Mouse (Mus musculus) thymus, adult 2 months (tissue): ENCODE data around the gene Ssb. TPM values are rescaled to one million over a fixed set of nuclear protein-coding genes. Genes with fewer than 3 reads are reported as not detected.
A peak's percentile ranks its signal among the peaks of the same experiment; 100 is the strongest.

ENCODE experiments used
- DNase-seq: peaks from one replicate; pipeline ENCODE4 v3.0.0; 2021
- H3K27ac ChIP-seq: fragments of 200-500 bp; 2 replicates; pipeline ENCODE4 v1.5.1; 2012; ENCODE audit warnings: low read length, control low read depth; ENCODE audit not compliant: control insufficient read depth, insufficient read depth
- H3K27me3 ChIP-seq: fragments of 200-500 bp; 2 replicates; pipeline ENCODE4 v1.6.1; 2012; ENCODE audit warnings: mild to moderate bottlenecking, low read length, moderate library complexity, mixed read lengths; ENCODE audit not compliant: control insufficient read depth, insufficient read depth
- H3K36me3 ChIP-seq: fragments of 200-500 bp; 2 replicates; pipeline ENCODE4 v1.6.1; 2012; ENCODE audit warnings: mild to moderate bottlenecking, low read length, moderate library complexity; ENCODE audit not compliant: control insufficient read depth, insufficient read depth
- H3K4me1 ChIP-seq: fragments of 200-500 bp; replicated peaks from 2 replicates; pipeline ENCODE4 v1.6.1; 2012; ENCODE audit warnings: low read length; ENCODE audit not compliant: control insufficient read depth, insufficient read depth
- H3K4me3 ChIP-seq: fragments of 200-500 bp; 2 replicates; pipeline ENCODE4 v1.5.1; 2012; ENCODE audit warnings: mild to moderate bottlenecking, low read length, control low read depth, moderate library complexity; ENCODE audit not compliant: control insufficient read depth, insufficient read depth
- CTCF ChIP-seq: fragments of 200-500 bp; IDR thresholded peaks from 2 replicates; pipeline ENCODE4 v1.5.1; 2012; ENCODE audit warnings: mild to moderate bottlenecking, control low read depth, low read length, moderate library complexity, borderline replicate concordance; ENCODE audit not compliant: control insufficient read depth, poor library complexity, insufficient read depth; ENCODE audit errors: extremely low read depth
- POLR2A ChIP-seq: fragments of 200-500 bp; IDR thresholded peaks from 2 replicates; pipeline ENCODE4 v1.6.1; 2012; ENCODE audit warnings: mild to moderate bottlenecking, low read length, control low read depth, moderate library complexity; ENCODE audit not compliant: control insufficient read depth, poor library complexity, insufficient read depth; ENCODE audit errors: extremely low read depth
- WGBS: fragments of 180-500 bp; shearing (Covaris S2); methylation state at CpG from one replicate; pipeline ENCODE4 v1.1.7; 2018; 5-methylcytosine and 5-hydroxymethylcytosine counted together
- polyA plus RNA-seq: library from polyadenylated mRNA; depleted of rRNA; stranded (reverse); fragments of >200 nt; gene quantifications from 2 replicates; pipeline ENCODE4 v1.2.3, GENCODE M21; 2012

The Ssb gene
- polyA plus RNA-seq, 1 experiment: 6.9 TPM

GRCm38 (mm10) chr2:69823129-69823677 is 38.2 kb upstream of the Ssb start:
- H3K36me3 ChIP-seq: no peaks in the 10 kb centered on the region
- H3K27ac ChIP-seq: no peak overlapping the region
- no peak for TF ChIP-seq POLR2A
- H3K4me3 ChIP-seq: peak overlapping the region; percentile 63
- peak; percentile 11 for DNase-seq
- no peaks in the 10 kb centered on the region for H3K27me3 ChIP-seq
- peaks cover 9% of the 10 kb centered on the region; the same call in 1 of the 2 replicates for H3K4me1 ChIP-seq
- 6% methylated on average over 45 of the region's 45 CpGs for WGBS

GRCm38 (mm10) chr2:69825898-69826297 is 35.5 kb upstream of the Ssb start:
- no peak for TF ChIP-seq CTCF
- TF ChIP-seq POLR2A: no peak
- no peak overlapping the region for H3K27ac ChIP-seq
- DNase-seq: no peak
- H3K4me1 ChIP-seq: peaks cover 9% of the 10 kb centered on the region; the same call in 1 of the 2 replicates
- H3K4me3 ChIP-seq: no peak overlapping the region
- 98% methylated on average over 10 of the region's 10 CpGs for WGBS
- no peaks in the 10 kb centered on the region for H3K36me3 ChIP-seq
- H3K27me3 ChIP-seq: no peaks in the 10 kb centered on the region

- no peaks in the 10 kb centered on the region for H3K36me3 ChIP-seq
- no peak for TF ChIP-seq CTCF
- no peak for TF ChIP-seq POLR2A
Measured at GRCm38 (mm10) chr2:69826380-69826779, 35.0 kb upstream of the Ssb start.

GRCm38 (mm10) chr2:69828031-69828430 is 33.3 kb upstream of the Ssb start:
- Histone ChIP-seq H3K4me3 (no peak overlapping the region), H3K4me1 (peaks cover 3% of the 10 kb centered on the region; the same call in 1 of the 2 replicates), H3K27ac (no peak overlapping the region), H3K36me3 (no peaks in the 10 kb centered on the region), H3K27me3 (no peaks in the 10 kb centered on the region)
- DNase-seq: no peak
- TF ChIP-seq CTCF (no peak), POLR2A (no peak)
- 90% methylated on average over 7 of the region's 7 CpGs for WGBS

More at GRCm38 (mm10) chr2:69826380-69826779, 35.0 kb upstream of the Ssb start:
- Histone ChIP-seq H3K27ac (no peak overlapping the region), H3K4me3 (no peak overlapping the region), H3K27me3 (no peaks in the 10 kb centered on the region), H3K4me1 (peaks cover 9% of the 10 kb centered on the region; the same call in 1 of the 2 replicates)
- WGBS: 92% methylated on average over 2 of the region's 2 CpGs
- no peak for DNase-seq

GRCm38 (mm10) chr2:69829680-69830079 is 31.7 kb upstream of the Ssb start:
- 90% methylated on average over 2 of the region's 2 CpGs for WGBS

GRCm38 (mm10) chr2:69830116-69830515 is 31.2 kb upstream of the Ssb start:
- WGBS: 92% methylated on average over 8 of the region's 8 CpGs
- Histone ChIP-seq H3K27me3 (no peaks in the 10 kb centered on the region), H3K4me1 (no peaks in the 10 kb centered on the region; the same call in 1 of the 2 replicates), H3K4me3 (no peak overlapping the region), H3K36me3 (no peaks in the 10 kb centered on the region), H3K27ac (no peak overlapping the region)
- no peak for DNase-seq
- no peak for TF ChIP-seq POLR2A
- TF ChIP-seq CTCF: no peak

More at GRCm38 (mm10) chr2:69829680-69830079, 31.7 kb upstream of the Ssb start:
- H3K27me3 ChIP-seq: no peaks in the 10 kb centered on the region
- no peak for DNase-seq
- H3K36me3 ChIP-seq: no peaks in the 10 kb centered on the region
- TF ChIP-seq POLR2A (no peak), CTCF (no peak)
- H3K27ac ChIP-seq: no peak overlapping the region
- no peaks in the 10 kb centered on the region for H3K4me1 ChIP-seq
- no peak overlapping the region for H3K4me3 ChIP-seq
